Mouse (Mus musculus) stomach, embryonic 14.5 days (tissue): ENCODE data around the gene Stac2. TPM values are rescaled to one million over a fixed set of nuclear protein-coding genes. Genes with fewer than 3 reads are reported as not detected.

Experiments used
- ATAC-seq: fragments of 200-750 bp; cut with Nextera tagmentation; 2 replicates; pipeline ENCODE4 v1.8.0; 2017; ENCODE audit warnings: low read depth, moderate TSS enrichment; ENCODE audit not compliant: insufficient number of reproducible peaks, insufficient read depth, low FRiP score
- H3K27ac ChIP-seq: fragments of 300-500 bp; sonication (generic); 2 replicates; pipeline ENCODE4 v1.5.1; 2014; ENCODE audit warnings: mild to moderate bottlenecking, low read length, moderate library complexity, mixed read lengths
- H3K27me3 ChIP-seq: fragments of 300-500 bp; sonication (generic); 2 replicates; pipeline ENCODE4 v1.6.1; 2014; ENCODE audit warnings: low read length, control low read depth, mixed read lengths; ENCODE audit not compliant: control insufficient read depth, insufficient read depth
- H3K36me3 ChIP-seq: fragments of 300-500 bp; sonication (generic); 2 replicates; pipeline ENCODE4 v1.6.1; 2014; ENCODE audit warnings: mild to moderate bottlenecking, control low read depth, low read length, moderate library complexity, mixed read lengths; ENCODE audit not compliant: control insufficient read depth, insufficient read depth
- H3K4me1 ChIP-seq: fragments of 300-500 bp; sonication (generic); 2 replicates; pipeline ENCODE4 v1.6.1; 2014; ENCODE audit warnings: low read length, control low read depth, mixed read lengths; ENCODE audit not compliant: control insufficient read depth, insufficient read depth
- H3K4me2 ChIP-seq: fragments of 300-500 bp; sonication (generic); replicated peaks from 2 replicates; pipeline ENCODE4 v1.6.1; 2014; ENCODE audit warnings: low read depth, low read length, control low read depth
- H3K4me3 ChIP-seq: fragments of 300-500 bp; sonication (generic); 2 replicates; pipeline ENCODE4 v1.5.1; 2014; ENCODE audit warnings: low read depth, low read length, control low read depth
- H3K9ac ChIP-seq: fragments of 300-500 bp; sonication (generic); replicated peaks from 2 replicates; pipeline ENCODE4 v1.6.1; 2014; ENCODE audit warnings: low read depth, mild to moderate bottlenecking, control low read depth, low read length, moderate library complexity, mixed read lengths
- H3K9me3 ChIP-seq: fragments of 300-500 bp; sonication (generic); 2 replicates; pipeline ENCODE4 v1.6.1; 2016; ENCODE audit warnings: low read depth, low read length, control low read depth; ENCODE audit not compliant: control insufficient read depth
- WGBS: fragments of 180-500 bp; shearing (Covaris S2); extraction: QIAGEN DNeasy Blood & Tissue Kit; methylation state at CpG from one replicate; pipeline ENCODE4 v1.1.7; 2014; 5-methylcytosine and 5-hydroxymethylcytosine counted together
- polyA plus RNA-seq: library from polyadenylated mRNA; unstranded; fragments of >200 nt; fragmentation: Nextera tagmentation; extraction: Ambion mirVana; gene quantifications from 2 replicates; pipeline ENCODE4 v1.2.1, GENCODE M21; 2014

The Stac2 gene
- polyA plus RNA-seq, 1 experiment from 2014 or later: 0.30 TPM

DNA sequence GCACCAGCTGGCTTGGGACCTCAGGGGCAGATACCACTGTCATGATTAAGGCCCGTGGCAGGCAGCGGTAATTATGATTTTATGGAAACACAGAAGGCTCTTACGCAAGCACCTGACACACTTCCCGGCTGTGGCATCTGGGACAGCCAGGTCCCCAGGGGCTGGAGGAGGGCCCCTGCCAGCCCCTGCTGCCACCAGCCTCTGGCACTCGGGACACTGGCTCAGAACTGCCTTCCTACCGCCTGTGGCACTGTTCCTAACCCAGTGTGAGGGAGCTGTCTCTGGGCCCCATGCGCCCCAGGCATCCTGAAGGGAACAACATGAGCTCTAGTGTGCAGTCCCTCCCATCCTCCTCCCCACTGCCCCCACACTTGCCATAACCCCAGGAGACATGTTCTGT, 6.4 kb upstream of the Stac2 start:
- no peak overlapping the region for H3K4me2 ChIP-seq
- WGBS: 73% methylated on average over 7 of the region's 7 CpGs
- no peaks in the 10 kb centered on the region for H3K36me3 ChIP-seq
- H3K4me3 ChIP-seq: no peak overlapping the region
- no peaks in the 10 kb centered on the region for H3K27me3 ChIP-seq
- ATAC-seq: no peak
- no peak overlapping the region for H3K9ac ChIP-seq
- H3K4me1 ChIP-seq: no peaks in the 10 kb centered on the region
- no peak overlapping the region for H3K27ac ChIP-seq
- H3K9me3 ChIP-seq: no peaks in the 10 kb centered on the region

DNA sequence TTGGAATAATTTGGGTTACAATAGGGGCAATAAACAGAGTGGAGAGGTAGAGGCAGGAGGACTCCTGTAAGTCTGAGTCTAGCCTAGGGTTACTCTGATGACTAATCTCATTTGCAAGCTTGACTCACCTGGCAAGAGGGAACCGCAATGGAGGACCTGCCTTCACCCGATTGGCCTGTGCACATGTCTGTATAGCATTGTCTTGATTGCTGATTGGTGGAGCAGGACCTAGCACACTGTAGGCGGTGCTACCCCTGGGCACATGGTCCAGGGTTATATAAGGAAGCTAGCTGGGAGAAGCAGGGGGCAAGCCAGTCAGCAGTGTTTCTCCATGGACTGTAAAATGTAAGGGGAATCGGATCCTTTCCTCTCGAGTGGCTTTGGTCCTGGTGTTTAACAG, 4.7 kb upstream of the Stac2 start:
- no peak for ATAC-seq
- Histone ChIP-seq H3K36me3 (no peaks in the 10 kb centered on the region), H3K27ac (no peak overlapping the region), H3K4me1 (no peaks in the 10 kb centered on the region), H3K9me3 (no peaks in the 10 kb centered on the region), H3K4me3 (no peak overlapping the region), H3K9ac (no peak overlapping the region), H3K4me2 (no peak overlapping the region), H3K27me3 (peaks cover 1% of the 10 kb centered on the region; the same call in 1 of the 2 replicates)
- 87% methylated on average over 5 of the region's 5 CpGs for WGBS

GRCm38 (mm10) chr11:98057466-98057865, 4.2 kb upstream of the Stac2 start:
- Histone ChIP-seq H3K4me2 (no peak overlapping the region), H3K27ac (no peak overlapping the region), H3K36me3 (no peaks in the 10 kb centered on the region), H3K9me3 (no peaks in the 10 kb centered on the region), H3K27me3 (peaks cover 6% of the 10 kb centered on the region), H3K4me3 (no peak overlapping the region), H3K4me1 (0 out of 2 replicates have a peak, but pooled peaks cover 4% of the 10 kb centered on the region), H3K9ac (no peak overlapping the region)
- 20% methylated on average over 9 of the region's 9 CpGs for WGBS
- 0 out of 2 replicates have a peak, but pooled peaks have one; percentile 25 for ATAC-seq

DNA sequence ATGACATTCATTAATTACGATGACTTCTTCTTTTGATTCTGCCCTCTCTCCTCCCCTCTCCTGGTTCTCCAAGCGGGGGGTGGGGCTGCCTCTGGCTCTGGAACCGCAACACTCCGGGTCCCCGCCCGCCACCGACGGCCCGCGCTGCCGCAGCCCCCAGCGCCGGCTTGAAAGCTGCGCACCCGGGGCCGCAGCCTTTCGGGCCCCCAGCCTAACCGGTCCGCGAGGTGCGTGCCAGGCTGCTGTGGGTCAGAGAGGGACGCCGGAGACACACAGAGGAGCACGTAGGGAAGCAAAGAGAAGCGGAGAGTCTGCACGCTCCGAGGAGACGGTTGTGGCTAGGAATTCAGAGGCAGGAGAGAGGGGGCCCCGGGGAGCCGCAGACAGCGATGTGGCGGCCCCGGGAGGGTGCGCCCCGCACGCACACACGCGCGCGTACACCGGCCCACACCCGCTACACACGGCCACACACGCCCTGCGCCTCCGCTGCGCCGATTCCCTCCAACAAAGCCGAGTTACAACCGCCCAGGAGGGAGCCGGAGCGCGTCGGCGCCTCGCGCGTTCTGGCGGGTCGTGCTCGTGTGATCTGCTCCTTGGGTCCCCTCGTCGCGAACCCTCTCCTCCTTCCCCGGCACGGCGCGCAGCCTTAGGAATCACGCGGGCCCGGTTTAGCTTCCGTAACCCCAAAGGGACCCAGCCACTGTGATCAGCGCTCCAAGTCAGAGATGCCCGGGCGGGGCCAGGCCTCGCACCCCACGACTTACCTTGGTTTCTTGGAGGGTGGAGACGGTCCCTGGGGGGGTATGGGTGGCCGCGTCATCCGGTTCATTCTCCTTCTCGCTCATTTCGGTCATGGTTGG, 903 bp downstream of the Stac2 start:
- H3K36me3 ChIP-seq: no peaks in the 10 kb centered on the region
- H3K27me3 ChIP-seq: peaks cover 26% of the 10 kb centered on the region
- no peaks in the 10 kb centered on the region for H3K9me3 ChIP-seq
- peak overlapping the region; percentile 25; the same call in 1 of the 2 replicates for H3K9ac ChIP-seq
- peak overlapping the region; percentile 69 for H3K4me2 ChIP-seq
- ATAC-seq: 0 out of 2 replicates have a peak, but pooled peaks have one; percentile 6
- 1% methylated on average over 82 of the region's 83 CpGs for WGBS
- peak overlapping the region; percentile 35 for H3K4me3 ChIP-seq
- 0 out of 2 replicates have a peak, but pooled peaks cover 8% of the 10 kb centered on the region for H3K4me1 ChIP-seq
- no peak overlapping the region for H3K27ac ChIP-seq

GRCm38 (mm10) chr11:98051611-98052128, 1.6 kb downstream of the Stac2 start:
- Histone ChIP-seq H3K4me2 (peak overlapping the region; percentile 69), H3K9ac (no peak overlapping the region), H3K4me3 (peak overlapping the region; percentile 35), H3K36me3 (no peaks in the 10 kb centered on the region), H3K27me3 (peaks cover 26% of the 10 kb centered on the region), H3K4me1 (0 out of 2 replicates have a peak, but pooled peaks cover 8% of the 10 kb centered on the region), H3K9me3 (no peaks in the 10 kb centered on the region), H3K27ac (no peak overlapping the region)
- ATAC-seq: no peak
- WGBS: 8% methylated on average over 12 of the region's 12 CpGs

DNA sequence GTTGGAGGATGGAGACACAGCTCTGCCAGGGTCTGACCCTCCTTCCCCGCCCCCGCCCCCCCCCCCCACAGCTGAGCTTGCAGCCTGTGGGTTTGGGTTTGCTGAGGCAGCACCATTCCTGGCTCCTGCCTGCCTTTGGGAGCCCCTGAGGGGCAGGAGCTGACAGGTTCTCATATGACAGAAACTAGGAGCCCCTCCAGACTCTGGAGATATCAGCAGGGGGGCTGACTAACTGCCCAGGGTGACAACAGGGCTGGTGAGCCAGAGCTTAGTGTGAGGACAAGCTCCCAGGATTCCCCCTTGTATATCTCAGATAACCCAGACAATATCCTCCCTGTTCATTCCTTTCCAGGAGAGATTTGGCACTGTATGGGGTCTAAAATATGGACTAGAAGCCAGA, 2.3 kb downstream of the Stac2 start:
- Histone ChIP-seq H3K4me3 (no peak overlapping the region), H3K4me1 (0 out of 2 replicates have a peak, but pooled peaks cover 8% of the 10 kb centered on the region), H3K4me2 (no peak overlapping the region), H3K27me3 (peaks cover 26% of the 10 kb centered on the region), H3K9me3 (no peaks in the 10 kb centered on the region), H3K36me3 (no peaks in the 10 kb centered on the region), H3K9ac (no peak overlapping the region), H3K27ac (no peak overlapping the region)
- WGBS: 36% methylated on average over 2 of the region's 2 CpGs
- no peak for ATAC-seq

DNA sequence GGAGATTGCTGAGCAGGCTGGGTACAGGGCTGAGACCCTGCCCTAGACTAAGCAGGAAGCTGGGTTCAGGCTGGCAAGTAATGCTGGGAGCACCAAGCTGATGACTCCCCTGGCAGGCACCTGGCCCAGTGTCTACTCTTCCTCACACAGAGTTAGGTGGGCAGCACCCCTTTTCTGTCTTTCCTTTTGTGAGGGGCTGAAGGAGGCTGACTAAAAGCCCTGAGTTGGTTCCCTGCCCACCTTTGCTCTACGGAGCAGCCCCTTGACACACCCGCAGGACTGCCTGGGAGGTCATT, 2.8 kb downstream of the Stac2 start:
- Histone ChIP-seq H3K4me2 (no peak overlapping the region), H3K36me3 (no peaks in the 10 kb centered on the region), H3K27me3 (peaks cover 26% of the 10 kb centered on the region), H3K9ac (no peak overlapping the region), H3K27ac (no peak overlapping the region), H3K4me1 (0 out of 2 replicates have a peak, but pooled peaks cover 8% of the 10 kb centered on the region), H3K4me3 (no peak overlapping the region), H3K9me3 (no peaks in the 10 kb centered on the region)
- ATAC-seq: no peak
- WGBS: 23% methylated on average over 2 of the region's 2 CpGs

DNA sequence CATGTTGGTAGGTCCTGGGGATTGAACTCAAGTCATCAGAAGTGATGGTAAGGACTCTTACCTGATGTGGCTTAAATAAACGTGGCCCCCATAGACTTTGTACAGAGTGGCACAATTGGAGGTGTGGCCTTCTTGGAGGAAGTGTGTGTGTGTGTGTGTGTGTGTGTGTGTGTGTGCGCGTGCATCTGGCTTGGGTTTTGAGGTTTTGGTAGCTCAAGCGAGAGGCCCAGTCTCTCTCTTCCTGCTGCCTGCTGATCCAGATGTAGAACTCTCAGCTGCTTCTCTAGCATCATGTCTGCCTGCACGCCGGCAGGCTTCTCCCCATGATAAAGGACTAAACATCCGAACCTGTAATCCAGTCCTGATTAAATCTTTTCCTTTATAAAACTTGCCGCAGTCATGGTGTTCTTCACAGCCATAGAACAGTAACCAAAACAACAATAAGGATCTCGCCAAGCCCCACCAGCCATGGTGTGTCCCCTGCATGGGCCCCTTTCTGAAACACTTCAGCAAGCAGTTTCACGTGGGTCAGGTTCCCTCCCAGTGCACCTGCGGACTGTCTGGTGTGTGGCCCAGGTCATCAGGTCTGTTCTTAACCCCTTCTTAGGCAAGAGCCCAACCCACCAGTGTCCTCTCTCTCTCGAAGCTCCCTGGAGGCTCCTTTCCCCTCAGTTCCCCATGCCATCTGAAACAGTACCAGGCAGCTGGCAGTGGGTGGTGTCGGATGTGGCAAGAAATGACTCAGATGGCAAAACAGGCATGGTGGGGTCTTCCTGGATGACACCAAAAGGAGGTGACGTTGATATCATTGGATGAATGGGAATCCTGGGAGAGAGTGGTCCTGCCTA, 3.4 kb downstream of the Stac2 start:
- ATAC-seq: no peak
- Histone ChIP-seq H3K4me3 (no peak overlapping the region), H3K27ac (no peak overlapping the region), H3K9me3 (no peaks in the 10 kb centered on the region), H3K4me2 (no peak overlapping the region), H3K36me3 (no peaks in the 10 kb centered on the region), H3K27me3 (peaks cover 26% of the 10 kb centered on the region), H3K9ac (no peak overlapping the region), H3K4me1 (0 out of 2 replicates have a peak, but pooled peaks cover 8% of the 10 kb centered on the region)
- WGBS: 63% methylated on average over 14 of the region's 14 CpGs
